Mouse (Mus musculus) testis, postnatal 10 days (tissue): Measurements from ENCODE around the gene Lrrc7.

Experiments used
- DNase-seq: peaks from one replicate; pipeline ENCODE4 v3.0.0; 2021; ENCODE audit warnings: low spot score

Gene Lrrc7

DNA sequence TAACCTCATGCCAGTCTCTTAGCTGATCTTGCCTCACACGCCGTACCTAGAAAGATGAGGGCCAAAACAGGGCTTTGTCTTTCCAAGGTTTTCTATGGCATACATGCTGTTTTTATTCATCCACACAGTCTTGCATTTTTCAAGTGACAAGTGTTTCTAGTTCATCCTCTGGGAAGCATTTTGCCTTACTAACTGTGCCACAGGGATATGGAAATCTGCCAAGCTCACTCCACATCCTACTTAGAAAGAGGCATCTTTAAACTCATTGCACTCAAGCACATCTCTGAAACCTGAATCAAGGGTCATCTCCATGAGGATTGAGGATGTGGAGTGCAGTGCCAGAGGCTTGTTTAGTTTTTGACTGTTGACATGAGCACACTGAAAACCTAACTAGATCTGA, 199.9 kb downstream of the Lrrc7 start:
- no peak for DNase-seq

DNA sequence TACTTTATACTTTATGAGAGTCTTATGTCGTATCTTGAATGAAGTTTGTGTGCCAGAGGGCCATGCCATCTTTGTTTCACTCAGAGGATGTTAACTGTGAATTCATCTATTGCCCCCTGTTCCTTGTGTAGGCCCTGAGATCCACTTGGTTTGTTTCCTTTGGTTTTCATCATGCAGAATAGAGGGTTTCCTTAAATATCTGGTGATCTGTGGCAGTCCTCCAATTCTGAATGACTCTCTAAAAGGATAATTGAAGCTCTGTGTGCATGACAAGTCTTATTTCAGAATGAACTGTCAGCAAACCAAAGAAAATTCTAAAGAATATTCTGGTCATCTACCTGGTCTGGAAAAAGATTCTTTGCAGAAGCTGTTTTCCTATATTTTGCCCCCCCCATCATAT, 205.3 kb downstream of the Lrrc7 start:
- DNase-seq, result no peak

DNA sequence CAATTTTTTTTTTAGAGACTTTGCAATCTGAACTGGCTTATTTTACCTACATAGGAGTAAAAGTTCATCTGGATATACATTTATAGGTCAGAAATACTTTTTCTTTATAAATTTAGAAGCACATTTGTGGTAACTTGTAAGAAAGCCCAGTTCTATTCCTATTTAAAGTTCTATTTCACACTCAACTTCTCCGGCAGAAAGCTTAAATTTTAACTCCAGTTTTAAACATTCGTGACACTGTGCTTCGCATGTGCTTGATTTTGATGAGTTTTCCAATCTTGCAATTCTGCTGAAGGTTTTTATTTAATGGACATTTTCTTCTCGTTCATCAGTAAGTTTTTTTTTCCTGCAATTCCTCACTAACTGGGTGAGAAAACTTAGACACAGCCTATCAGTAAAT, 205.8 kb downstream of the Lrrc7 start:
- DNase-seq, result no peak

DNA sequence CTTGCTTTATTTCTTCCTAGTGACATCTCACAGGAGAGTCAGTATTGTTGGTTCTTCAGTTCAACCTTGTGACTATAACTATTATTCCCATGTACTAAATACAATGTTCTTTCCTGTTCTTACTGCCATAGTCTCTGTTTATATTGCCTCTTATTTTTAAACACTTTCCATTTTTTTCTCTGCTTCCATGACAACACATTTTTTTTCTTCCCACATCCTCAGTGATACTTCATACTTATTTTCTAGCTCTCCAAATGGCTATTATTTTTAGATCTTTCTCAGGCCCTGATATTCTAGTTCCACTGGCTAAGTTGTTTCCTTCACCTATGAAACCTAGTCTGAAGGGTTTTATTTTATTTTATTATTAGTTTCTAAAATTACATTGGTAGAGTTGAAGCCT, 221.2 kb downstream of the Lrrc7 start:
- DNase-seq, result no peak

DNA sequence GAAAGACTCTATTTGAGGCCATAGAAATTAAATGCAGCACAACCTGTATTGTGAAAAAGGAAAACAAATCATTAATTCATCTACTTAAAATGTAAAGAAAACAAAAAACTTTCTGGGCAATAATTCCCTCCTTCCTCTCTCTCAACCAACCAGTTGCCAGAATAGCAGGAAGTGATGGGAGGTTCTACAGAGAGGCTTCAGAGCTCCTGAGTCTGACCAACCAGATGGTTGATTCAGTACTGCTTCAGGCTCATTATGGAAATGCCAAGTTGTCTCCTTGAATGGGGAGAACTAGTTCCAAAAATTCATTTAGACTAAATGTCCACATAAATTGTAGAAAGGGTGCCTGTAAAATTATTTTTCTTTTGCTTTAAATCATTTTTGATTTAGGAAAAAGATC, 231.9 kb downstream of the Lrrc7 start:
- no peak for DNase-seq

DNA sequence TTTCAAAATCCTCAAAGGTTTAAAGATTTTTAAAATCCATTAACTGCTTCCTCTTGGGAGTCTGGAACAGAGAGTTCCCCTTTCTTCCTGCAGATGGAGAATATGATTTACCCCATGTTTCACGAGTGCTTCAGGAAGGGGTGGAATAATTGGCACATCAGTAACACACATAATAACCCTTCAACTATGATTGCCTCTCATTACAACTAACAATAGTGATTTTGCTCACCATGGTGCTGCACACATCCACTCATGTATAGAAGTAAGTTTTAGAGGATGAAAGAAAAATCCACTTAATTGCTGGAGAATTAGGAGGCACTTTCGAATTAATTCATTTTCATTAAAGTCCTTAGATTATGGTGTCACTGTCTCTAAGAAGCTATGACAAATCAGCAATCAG, 251.6 kb downstream of the Lrrc7 start:
- no peak for DNase-seq

DNA sequence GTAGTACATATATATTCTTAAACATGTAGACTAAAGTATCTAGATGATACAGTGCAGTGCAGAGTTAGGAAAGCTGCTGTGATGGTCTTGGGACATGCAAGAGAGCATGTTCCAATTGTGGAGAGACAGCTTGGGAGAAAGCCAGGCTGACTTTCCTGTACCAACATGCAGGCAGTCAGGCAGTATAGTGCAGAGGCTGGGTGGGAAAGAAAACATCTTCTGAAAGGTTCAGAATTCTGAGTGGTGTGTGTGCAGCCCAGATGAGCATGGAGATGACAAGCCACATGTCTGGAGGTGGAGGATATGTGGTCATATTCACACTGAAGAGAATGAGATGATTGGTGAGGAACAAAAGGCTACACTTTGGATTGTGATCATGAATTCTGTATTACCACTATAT, 254.6 kb downstream of the Lrrc7 start:
- DNase-seq, result no peak

DNA sequence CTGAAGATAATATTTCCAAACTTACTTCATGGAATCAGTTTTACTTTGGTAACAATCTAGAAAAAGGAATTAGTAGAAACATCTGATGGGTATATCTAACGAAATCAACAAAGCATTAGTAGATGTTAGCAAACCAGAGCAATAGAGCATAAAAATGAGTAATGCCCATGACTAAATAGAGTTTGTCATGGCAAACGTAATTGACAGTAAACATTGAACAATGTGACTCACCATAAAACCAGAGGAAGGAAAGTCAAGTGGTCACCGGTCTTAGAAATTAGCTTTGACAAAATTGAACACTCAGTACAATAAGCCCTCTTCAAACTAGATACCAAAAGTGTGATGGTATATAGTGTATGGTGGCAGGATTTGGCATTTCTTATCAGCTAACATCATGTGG, 263.3 kb downstream of the Lrrc7 start:
- DNase-seq, result no peak

DNA sequence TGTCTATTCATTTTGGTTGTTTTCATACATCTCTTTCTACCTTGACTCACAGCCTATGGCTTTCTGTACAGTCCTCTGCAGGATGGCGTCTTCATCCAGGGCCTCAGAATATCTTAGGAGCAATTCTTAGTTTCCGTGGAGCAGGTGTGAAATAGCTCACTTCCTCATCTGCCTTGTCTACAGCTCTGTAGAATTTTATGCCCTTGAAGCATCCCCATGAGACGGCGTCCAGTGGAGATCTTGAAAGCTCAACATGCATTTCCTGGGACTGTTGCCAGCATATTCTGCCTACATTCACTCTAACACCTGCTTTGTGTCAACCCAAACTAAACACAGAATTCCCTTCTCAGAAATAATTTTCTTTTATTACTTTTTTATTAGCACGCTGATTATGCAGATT, 267.0 kb downstream of the Lrrc7 start:
- DNase-seq, result no peak

DNA sequence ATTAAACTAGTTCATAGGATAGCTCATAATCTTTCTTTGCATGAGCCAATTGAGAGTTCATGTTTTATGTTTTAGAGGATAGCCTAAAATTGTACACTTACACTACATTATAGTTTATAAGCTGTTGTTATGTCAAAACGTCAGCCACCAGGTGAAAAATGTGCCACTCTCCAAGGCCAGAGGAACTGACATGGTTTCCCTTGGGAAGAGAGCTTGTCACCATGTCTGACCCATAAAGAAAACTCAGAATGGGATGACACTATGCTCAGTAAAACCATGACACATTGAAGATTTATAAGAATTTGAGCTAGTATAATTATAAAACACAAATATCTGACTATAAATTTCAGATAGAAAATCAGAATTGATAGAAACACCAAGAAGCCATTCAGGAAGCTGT, 277.6 kb downstream of the Lrrc7 start:
- DNase-seq, result no peak

DNA sequence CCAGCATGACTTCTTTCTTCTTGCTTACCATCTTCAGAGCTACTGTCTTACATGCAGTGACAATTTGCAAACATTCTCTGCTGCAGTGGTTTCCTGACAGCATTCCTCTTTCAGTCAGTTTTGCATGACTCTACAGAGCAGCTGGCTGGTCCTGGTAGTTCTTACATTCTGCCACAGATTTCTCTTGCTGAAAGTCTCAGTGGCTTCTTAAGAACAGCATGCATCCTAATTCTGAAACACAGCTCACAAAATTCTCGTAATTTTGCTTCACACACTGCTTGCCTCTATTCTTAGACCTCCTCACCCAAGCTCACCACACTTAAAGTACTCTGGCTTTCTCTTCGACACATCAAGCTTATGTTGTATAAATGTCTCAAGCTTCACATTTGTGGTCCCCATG, 283.4 kb downstream of the Lrrc7 start:
- no peak for DNase-seq

DNA sequence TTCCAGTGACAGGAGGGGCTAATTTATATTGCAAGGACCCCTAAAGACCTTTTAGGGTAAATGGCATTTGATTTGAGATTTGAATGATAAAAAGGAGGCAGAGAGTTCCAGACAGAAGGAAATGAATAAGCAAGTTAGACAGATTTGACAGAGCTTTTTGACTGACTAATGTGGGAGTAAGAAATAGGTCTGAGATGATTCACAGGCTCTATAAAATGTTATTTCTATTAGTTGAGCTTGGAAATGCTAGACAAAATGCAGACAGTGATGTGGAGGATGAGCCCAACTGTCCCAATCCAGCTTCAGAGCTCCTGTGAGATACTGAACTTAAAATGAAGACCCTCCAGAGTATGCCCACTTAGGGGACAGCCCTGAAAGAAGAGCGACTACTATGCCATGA, 289.3 kb downstream of the Lrrc7 start:
- DNase-seq, result no peak

DNA sequence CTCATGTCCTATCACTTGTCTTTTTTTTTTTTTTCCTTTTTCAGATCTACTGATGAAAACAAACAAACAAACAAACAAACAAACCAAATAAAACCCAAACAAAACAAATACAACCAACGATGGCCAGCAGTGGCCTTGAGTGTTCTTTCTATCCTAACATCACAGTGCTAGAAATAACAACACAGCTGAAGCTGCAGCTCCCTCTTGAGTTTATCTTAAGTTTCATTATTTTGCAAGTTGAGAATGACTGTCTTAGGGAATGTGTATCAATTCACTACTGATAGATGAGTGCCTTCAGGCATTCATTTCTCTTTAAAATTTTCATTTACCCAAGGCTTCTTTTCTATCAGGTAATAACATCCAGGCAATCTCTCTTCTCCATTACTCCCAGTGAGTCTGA, 291.1 kb downstream of the Lrrc7 start:
- DNase-seq, result no peak

DNA sequence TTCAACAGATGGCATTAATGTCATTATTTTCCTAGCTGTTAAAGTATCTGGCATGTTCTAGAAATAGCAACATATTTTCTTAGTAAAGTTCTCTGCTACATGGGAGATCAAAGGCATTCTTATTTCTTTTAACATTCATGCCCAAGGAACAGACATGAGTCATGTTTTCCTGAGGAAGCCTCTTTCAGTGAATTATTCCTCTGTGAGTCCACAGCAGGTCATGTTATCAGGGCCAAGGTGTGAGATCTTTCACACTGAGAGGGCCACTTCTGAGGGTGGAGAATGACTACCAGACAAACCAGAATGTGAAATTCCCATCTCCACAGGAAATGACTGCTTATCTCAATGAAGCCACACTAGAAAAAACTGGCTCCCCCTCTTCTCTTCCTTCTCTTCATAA, 309.4 kb downstream of the Lrrc7 start:
- DNase-seq, result no peak

DNA sequence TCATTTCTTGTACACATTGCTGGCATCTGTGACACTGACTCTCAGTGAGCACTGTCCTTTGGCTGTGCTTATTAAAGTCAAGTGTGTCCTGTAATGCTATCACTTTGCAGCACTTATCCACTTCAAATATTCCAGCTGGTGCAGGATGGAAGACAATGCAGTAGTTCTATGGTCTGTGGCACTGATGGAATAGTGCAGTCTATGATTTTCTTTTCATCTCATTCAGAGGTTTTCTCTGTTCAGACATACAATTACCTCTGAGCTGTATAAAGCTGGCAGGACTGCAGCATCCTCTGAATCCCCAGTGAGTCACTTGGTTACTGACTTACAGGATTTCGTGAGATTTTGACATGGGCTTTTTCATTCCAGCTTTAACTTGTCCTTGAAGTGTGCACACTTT, 314.3 kb downstream of the Lrrc7 start:
- no peak for DNase-seq

DNA sequence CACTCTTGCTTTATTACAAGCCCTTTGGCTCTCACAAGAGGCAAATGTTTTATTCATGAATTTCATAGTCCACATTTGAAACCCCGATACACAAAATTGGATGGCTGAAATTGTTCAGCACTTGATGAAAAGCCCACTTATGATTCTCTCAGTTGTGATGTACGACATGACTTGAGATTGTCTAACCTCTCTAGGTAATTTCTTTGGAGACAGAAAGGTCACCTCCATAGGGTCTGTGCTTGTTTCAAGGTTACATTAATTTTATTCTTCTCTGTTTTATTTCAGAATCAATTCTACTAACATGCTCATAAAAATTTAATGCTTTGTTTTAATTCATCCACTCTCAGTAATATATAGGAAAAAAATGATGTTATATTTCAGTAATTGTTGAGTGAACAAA, 351.4 kb downstream of the Lrrc7 start:
- no peak for DNase-seq

DNA sequence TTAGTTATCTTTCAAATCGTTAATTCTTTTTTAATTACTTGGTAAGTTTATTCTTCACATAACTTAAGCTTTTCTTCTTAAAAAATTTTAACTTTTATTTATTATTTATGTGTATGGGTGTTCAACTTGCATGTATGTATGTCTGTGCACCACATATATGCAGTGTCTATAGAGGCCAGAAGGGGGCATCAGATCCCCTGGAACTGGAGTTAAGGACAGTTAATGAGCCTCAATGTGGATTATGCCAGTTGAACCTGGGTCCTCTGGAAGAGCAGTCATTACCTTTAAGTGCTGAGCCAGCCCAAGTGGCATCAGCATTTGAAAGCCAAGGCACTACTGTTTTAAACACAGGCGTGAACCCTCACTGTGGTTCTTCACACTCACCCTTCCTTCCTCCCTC, 352.0 kb downstream of the Lrrc7 start:
- DNase-seq, result peak; percentile 38

DNA sequence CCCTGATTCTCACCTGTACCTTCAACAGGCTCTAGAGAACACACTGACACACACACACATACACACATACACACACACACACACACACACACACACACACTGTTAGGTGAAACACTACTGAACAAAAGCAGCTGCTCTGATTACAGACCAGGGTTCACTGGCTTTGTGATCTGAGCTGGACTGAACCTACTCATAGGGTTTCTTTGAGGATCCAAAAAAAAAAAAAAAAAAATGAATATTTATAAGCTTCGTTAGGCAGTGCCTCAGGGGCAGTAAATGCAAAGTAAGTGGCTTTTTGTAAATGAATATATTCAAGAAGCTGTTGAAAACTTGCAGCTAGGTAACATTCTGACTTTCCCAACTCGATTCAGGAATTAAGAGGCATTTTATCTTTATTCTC, 354.2 kb downstream of the Lrrc7 start:
- DNase-seq, result no peak

DNA sequence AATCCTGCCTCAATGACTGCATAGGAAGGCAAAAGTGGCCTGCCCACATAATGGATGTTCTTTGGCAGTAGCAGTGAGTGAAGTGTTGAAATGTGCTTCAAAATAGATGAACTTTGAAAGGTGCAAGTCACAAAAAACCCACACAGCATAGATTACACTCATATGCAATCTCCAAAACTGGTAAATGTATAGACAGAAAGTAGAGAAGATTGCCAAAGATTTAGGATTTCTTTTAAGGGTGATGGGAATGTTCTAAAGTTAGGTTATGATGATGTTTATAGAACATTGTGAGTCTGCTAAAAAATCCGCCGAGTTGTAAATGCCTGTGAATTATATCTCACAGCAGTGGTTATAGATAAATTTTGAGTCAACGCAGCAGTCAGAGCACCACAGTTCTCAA, 359.2 kb downstream of the Lrrc7 start:
- no peak for DNase-seq

DNA sequence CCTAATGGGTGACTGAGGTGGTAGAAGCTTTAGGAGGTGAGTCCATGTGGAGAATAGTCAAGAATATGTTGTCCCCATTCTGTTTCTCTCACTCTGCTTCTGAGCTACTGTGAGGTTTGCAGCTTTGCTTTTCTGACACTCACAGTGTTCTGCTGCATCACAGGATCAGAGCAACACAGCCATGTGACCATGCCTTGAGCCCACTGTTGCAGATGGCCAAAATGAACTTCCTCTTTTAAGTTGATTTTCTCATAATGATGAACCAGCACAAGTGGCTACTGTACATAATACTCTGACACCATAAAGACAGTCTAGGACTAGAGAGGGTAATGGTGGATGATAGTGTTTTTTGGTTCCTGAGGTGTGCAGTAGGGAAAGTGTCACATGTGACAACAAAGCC, 366.6 kb downstream of the Lrrc7 start:
- DNase-seq, result no peak

DNA sequence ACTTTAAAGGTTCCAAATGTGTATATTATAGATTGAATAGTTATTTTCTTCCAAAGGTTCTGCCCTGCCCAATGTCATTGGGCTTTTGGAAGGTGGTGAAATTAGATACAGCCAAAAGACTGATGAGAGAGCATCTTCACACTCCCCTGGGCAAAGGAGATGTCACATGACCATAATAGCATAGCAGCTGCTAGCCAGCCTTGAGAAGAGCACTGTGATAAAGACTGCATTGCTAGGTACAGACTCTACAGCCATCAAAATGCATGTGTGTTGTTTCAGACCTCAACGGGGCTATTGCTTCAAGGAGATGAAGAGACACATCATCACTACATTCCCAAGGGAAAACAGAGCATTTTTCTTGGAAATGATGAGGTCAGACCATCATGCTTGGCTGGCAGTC, 368.8 kb downstream of the Lrrc7 start:
- DNase-seq, result no peak

DNA sequence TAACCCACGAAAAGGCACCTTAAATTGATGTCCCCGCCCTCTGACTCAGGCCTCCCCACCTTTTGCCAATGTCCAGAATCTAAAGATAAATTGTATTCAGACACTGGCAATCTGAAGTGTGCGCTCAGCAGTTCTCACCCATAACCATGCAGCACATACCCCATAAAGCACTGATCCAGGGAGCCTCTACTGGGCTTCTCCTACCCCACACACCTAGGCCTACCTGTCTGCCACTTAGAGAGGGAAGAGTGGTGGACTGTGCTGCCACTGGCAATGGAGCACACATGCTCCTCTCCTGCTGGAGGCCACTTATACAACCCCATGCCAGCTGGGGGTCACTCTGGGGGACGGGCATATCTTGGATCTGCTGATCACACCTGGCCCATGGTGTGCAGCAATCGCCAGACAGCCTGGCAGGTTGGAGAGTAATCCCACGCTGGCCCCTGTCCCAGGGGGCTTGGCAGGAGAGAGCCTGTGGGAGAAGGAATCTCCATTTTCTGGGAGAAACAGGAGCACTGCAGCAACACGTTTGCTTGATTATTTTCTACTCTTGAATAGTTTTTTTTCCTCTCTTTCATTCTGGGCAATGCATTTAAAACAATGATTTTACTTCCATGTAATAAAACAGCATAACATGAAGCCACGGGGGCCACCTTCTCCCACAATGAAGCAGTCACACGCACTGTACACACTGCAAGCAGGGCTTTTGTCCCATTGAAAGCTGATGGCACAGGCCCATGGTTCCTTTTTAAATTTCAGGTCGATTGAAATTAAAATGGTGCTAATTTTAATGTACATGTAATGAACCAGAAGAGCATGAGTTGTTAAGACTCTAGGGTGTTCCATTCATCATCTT, 386.9 kb downstream of the Lrrc7 start:
- DNase-seq, result no peak

DNA sequence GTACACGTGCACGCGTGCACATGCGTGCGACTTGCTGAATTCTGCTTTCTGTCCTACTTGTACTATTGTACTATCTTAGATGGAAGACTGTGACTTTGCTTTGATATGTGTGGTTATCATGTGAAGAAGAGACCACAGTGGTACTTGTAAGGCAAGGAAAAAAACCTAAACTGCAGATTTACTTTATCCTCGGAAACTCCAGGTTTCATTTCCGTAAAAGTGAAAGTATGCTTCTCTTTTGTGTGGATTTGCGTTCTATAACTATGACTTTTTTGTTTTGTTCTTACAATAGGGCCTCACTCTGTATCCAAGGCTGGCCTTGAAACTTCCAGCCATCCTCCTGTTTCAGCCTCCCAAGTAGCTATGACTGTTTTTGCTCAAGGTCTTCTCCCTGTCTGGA, 392.8 kb downstream of the Lrrc7 start:
- no peak for DNase-seq

DNA sequence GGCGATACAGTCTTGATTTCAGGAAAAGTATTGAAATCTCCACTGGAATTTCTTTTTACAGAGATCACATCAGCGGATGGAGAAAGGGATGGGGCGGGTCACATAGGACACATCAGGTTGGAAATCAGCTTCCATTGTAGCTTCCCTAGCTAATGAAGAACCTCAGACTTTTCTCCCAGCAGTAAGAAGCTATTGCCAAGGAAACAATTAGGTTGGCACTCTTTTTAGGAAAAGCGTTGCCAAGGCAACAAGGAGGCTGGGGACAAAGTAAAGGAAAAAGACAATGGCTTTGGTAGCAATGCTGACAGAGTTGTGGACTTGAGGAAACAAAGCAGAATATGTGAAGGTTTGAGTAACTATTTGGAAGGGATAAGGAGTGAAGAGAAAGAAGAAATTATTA, 393.6 kb downstream of the Lrrc7 start:
- no peak for DNase-seq

DNA sequence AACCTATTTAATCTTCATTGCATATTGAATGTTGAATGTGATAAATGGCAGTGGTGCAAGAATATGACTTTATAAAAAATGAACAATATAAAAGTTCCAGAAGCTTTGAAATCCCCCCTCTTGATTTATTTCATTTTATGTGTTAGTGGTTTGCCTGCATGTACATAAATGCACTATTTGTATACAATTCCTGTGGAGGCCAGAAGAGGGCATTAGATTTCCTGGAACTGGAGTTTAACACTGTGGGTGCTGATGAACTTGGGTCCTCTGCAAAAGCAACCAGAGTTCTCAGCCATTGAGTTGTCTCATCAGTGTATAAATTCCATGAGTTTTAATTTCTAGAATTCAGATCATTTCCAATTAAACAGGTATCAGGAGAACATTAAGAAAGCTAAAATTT, 397.0 kb downstream of the Lrrc7 start:
- no peak for DNase-seq
